In the genomic region with DNA sequence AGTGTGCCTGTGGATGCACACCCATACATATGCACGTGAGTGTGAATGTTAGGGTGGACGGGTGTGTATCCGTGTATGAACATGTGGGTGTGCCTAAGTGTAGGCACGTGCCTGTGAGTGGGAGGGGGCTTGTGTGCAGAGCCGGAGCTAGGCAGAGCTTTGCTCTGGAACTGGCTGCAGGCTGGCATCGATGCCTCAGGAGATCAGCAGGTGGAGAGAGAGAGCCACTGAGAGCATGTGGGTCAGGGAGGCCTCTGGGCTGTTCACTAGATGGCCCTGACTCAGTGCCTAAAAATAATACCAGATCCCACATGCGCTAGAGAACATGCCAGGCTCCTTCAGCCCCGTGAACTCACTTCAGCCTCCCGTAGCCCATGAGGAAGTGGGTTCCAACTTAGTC, we compare ENCODE assay signal across 8 mouse cellular contexts. TPM values are rescaled to one million over a fixed set of nuclear protein-coding genes. Genes with fewer than 3 reads are reported as not detected.
DNase-seq lines count a peak whose midpoint lies in the region; ATAC-seq and TF ChIP-seq lines count a peak whose summit lies in the region.

No protein-coding gene starts in this region.

- peak; percentile 65 for DNase-seq in layer of hippocampus, adult 9-11 months
- DNase-seq in layer of hippocampus, postnatal 36 days: no peak
- DNase-seq in brain, adult 2 months (ENCODE audit: low read depth, low spot score): peak; percentile 95
- peak; percentile 42 for DNase-seq in hindbrain, postnatal 0 days (ENCODE audit: low spot score)
- DNase-seq in right cerebral cortex, postnatal 36 days (ENCODE audit: low spot score in 2 of 2): peak; percentile 49 to 67
- no peak for DNase-seq in layer of hippocampus, postnatal 25 days (ENCODE audit: extremely low spot score in 1 of 2, low spot score in 1 of 2)

- WGBS in embryonic facial prominence, embryonic 15.5 days: 36% methylated on average over 9 of the region's 9 CpGs
- WGBS in hindbrain, postnatal 0 days: 38% methylated on average over 9 of the region's 9 CpGs

- H3K9me3 ChIP-seq in embryonic facial prominence, embryonic 15.5 days (replicated peaks): no peaks in the 10 kb centered on the region
- no peaks in the 10 kb centered on the region for H3K9me3 ChIP-seq in hindbrain, postnatal 0 days (ENCODE audit: low read length)

- H3K4me3 ChIP-seq in embryonic facial prominence, embryonic 15.5 days (replicated peaks): no peak overlapping the region
- H3K4me3 ChIP-seq in hindbrain, postnatal 0 days (ENCODE audit: low read length): no peak overlapping the region

- H3K4me1 ChIP-seq in embryonic facial prominence, embryonic 15.5 days: peaks cover 53% of the 10 kb centered on the region
- H3K4me1 ChIP-seq in hindbrain, postnatal 0 days (ENCODE audit: insufficient read depth, low read length): peaks cover 14% of the 10 kb centered on the region

- H3K36me3 ChIP-seq in embryonic facial prominence, embryonic 15.5 days: no peaks in the 10 kb centered on the region
- no peaks in the 10 kb centered on the region for H3K36me3 ChIP-seq in hindbrain, postnatal 0 days (ENCODE audit: insufficient read depth, low read length)

- H3K27me3 ChIP-seq in embryonic facial prominence, embryonic 15.5 days: no peaks in the 10 kb centered on the region
- H3K27me3 ChIP-seq in hindbrain, postnatal 0 days (ENCODE audit: insufficient read depth, low read length): no peaks in the 10 kb centered on the region

- H3K9ac ChIP-seq in embryonic facial prominence, embryonic 15.5 days: no peak overlapping the region
- H3K9ac ChIP-seq in hindbrain, postnatal 0 days (replicated peaks; ENCODE audit: low read length): no peak overlapping the region

- H3K4me2 ChIP-seq in embryonic facial prominence, embryonic 15.5 days (replicated peaks): no peak overlapping the region
- H3K4me2 ChIP-seq in hindbrain, postnatal 0 days (ENCODE audit: low read depth, low read length): no peak overlapping the region

- TF ChIP-seq CTCF in hindbrain, postnatal 0 days (IDR thresholded peaks at IDR 0.05; ENCODE audit: low read depth): peak; percentile 72

- H3K27ac ChIP-seq in embryonic facial prominence, embryonic 15.5 days (replicated peaks): peak overlapping the region; percentile 12; the same call in 1 of the 2 replicates
- H3K27ac ChIP-seq in hindbrain, postnatal 0 days: no peak overlapping the region

- no peak for ATAC-seq in embryonic facial prominence, embryonic 15.5 days (ENCODE audit: insufficient number of reproducible peaks, low FRiP score, low TSS enrichment, low read depth)
- ATAC-seq in hindbrain, postnatal 0 days: peak; percentile 63
- no peak for ATAC-seq in monocyte, adult 5-6 weeks (replicated peaks; ENCODE audit: insufficient number of reproducible peaks, low FRiP score, low TSS enrichment, poor library complexity, severe bottlenecking)

RNA-seq across cellular contexts. Expression of a gene that starts 51.3 kb away (rescaled TPM):
- total RNA-seq in layer of hippocampus, postnatal 36 days (2021): 100 to 1,000 TPM; 102 to 108 TPM
- polyA plus RNA-seq in embryonic facial prominence, embryonic 15.5 days (2015; fragmentation: Nextera tagmentation; extraction: Ambion mirVana): 67.9 and 72.0 TPM in 2 replicates
- total RNA-seq in hindbrain, postnatal 0 days (2014; rRNA removed): 161 and 163 TPM in 2 replicates
- polyA plus RNA-seq in hindbrain, postnatal 0 days (2015; fragmentation: Nextera tagmentation; extraction: Ambion mirVana): 64.5 and 69.9 TPM in 2 replicates
- total RNA-seq in monocyte, adult 5-6 weeks (2017): 4.6 to 23.2 TPM (median 5.5 TPM) in 3 replicates
- 100 to 1,000 TPM; 103 to 118 TPM for total RNA-seq in layer of hippocampus, postnatal 25 days (2021)

Comparison
In these comparisons a context has a peak if more than half of its experiments do, and no peak if none do; other contexts are left out.
1. DNase-seq: peak in layer of hippocampus, adult 9-11 months (single experiment), brain, adult 2 months (single experiment), hindbrain, postnatal 0 days (single experiment) and right cerebral cortex, postnatal 36 days (2 of 2); none in layer of hippocampus, postnatal 36 days (0 of 2) and layer of hippocampus, postnatal 25 days (0 of 2).